Mouse (Mus musculus): ENCODE results near the gene Cc2d2b.

GRCm38 (mm10) chr19:40762023-40762759, 13.6 kb downstream of the Cc2d2b start:
- TF ChIP-seq POLR2A (IDR thresholded peaks at IDR 0.05; ENCODE audit: low read depth, low read length), result no peak
- TF ChIP-seq CTCF (IDR thresholded peaks at IDR 0.05; ENCODE audit: extremely low read depth, insufficient read length, insufficient replicate concordance, low read depth, low read length), result no peak

Measured in small intestine, adult 2 months (tissue).